Comparison of ENCODE assay signal across 28 mouse cellular contexts in genomic region chr17:45932611-45933010, GRCm38 (mm10).
DNase-seq lines count a peak whose midpoint lies in the region; ATAC-seq and TF ChIP-seq lines count a peak whose summit lies in the region.
"Had no signal": no experiment of that assay in that cellular context is flagged by ENCODE, and none has a peak within 500 bp of the region (broad histone marks: within the 10 kb centered on the region; RNA-seq: fewer than 3 reads in every experiment).

No protein-coding gene starts in this region.

- no peak overlapping the region for H3K9ac ChIP-seq in kidney, embryonic 14.5 days (ENCODE audit: low read depth, low read length)
- no peak overlapping the region for H3K9ac ChIP-seq in midbrain, embryonic 13.5 days (replicated peaks)
- no peak overlapping the region for H3K9ac ChIP-seq in limb, embryonic 12.5 days (replicated peaks)
- H3K9ac ChIP-seq: forebrain, embryonic 15.5 days; heart, embryonic 15.5 days; hindbrain, embryonic 12.5 days; liver, embryonic 15.5 days; lung, embryonic 15.5 days; midbrain, embryonic 15.5 days had no signal

- no peak overlapping the region for H3K27ac ChIP-seq in kidney, adult 2 months (ENCODE audit: insufficient read depth, low read depth, low read length)
- no peak overlapping the region for H3K27ac ChIP-seq in kidney, embryonic 14.5 days (ENCODE audit: low read depth, low read length)
- peak overlapping the region; percentile 76 for H3K27ac ChIP-seq in midbrain, embryonic 10.5 days (replicated peaks)
- no peak overlapping the region for H3K27ac ChIP-seq in midbrain, embryonic 13.5 days
- H3K27ac ChIP-seq in limb, embryonic 12.5 days = 0 out of 2 replicates have a peak overlapping the region, but pooled peaks have one; percentile 7
- H3K27ac ChIP-seq: forebrain, embryonic 15.5 days; heart, embryonic 15.5 days; hindbrain, embryonic 12.5 days; liver, embryonic 15.5 days; lung, embryonic 15.5 days; midbrain, embryonic 15.5 days; stomach, postnatal 0 days had no signal

- no peak for TF ChIP-seq CTCF in kidney, adult 2 months (conservative IDR thresholded peaks at IDR 0.05; ENCODE audit: insufficient read depth, insufficient read length, low read depth, low read length)

- peak; percentile 42 for DNase-seq in kidney, adult 2 months
- DNase-seq in midbrain, embryonic 10.5 days (ENCODE audit: low spot score) = no peak
- no peak for DNase-seq in natural killer cell, adult 2 months (ENCODE audit: low spot score in 2 of 2)
- DNase-seq in frontal cortex, postnatal 14 days (ENCODE audit: low spot score in 2 of 2) = no peak
- DNase-seq: adrenal gland, postnatal 25 days; cerebellum, adult 11-12 months; cerebellum, adult 9-11 months; gastrocnemius, postnatal 10 days; layer of hippocampus, postnatal 36 days; left cerebral cortex, postnatal 4 days; liver; right cerebral cortex, postnatal 4 days; thymus, adult 18-20 months; thymus, postnatal 25 days had no signal

- no peak overlapping the region for H3K4me2 ChIP-seq in kidney, embryonic 14.5 days (replicated peaks; ENCODE audit: low read depth, low read length)
- no peak overlapping the region for H3K4me2 ChIP-seq in midbrain, embryonic 13.5 days (replicated peaks)
- no peak overlapping the region for H3K4me2 ChIP-seq in limb, embryonic 12.5 days
- H3K4me2 ChIP-seq: embryonic facial prominence, embryonic 13.5 days; forebrain, embryonic 15.5 days; heart, embryonic 15.5 days; hindbrain, embryonic 12.5 days; liver, embryonic 15.5 days; lung, embryonic 15.5 days; midbrain, embryonic 15.5 days had no signal

- no peak for TF ChIP-seq POLR2A in kidney, adult 2 months (IDR thresholded peaks at IDR 0.05; ENCODE audit: low read depth, low read length)

- H3K4me1 ChIP-seq in kidney, adult 2 months (ENCODE audit: control insufficient read depth, insufficient read depth, low read length) = peaks cover 4% of the 10 kb centered on the region; the same call in 1 of the 2 replicates
- peaks cover 18% of the 10 kb centered on the region for H3K4me1 ChIP-seq in kidney, embryonic 14.5 days (ENCODE audit: control insufficient read depth, insufficient read depth, low read length)
- H3K4me1 ChIP-seq in midbrain, embryonic 10.5 days = peaks cover 72% of the 10 kb centered on the region
- peaks cover 22% of the 10 kb centered on the region for H3K4me1 ChIP-seq in midbrain, embryonic 13.5 days (replicated peaks)
- peaks cover 80% of the 10 kb centered on the region for H3K4me1 ChIP-seq in limb, embryonic 12.5 days (replicated peaks)
- H3K4me1 ChIP-seq: forebrain, embryonic 15.5 days had no signal

- no peaks in the 10 kb centered on the region for H3K9me3 ChIP-seq in kidney, embryonic 14.5 days (ENCODE audit: control insufficient read depth, low read length)
- no peaks in the 10 kb centered on the region for H3K9me3 ChIP-seq in midbrain, embryonic 10.5 days (replicated peaks)
- no peaks in the 10 kb centered on the region for H3K9me3 ChIP-seq in midbrain, embryonic 13.5 days
- H3K9me3 ChIP-seq in limb, embryonic 12.5 days = no peaks in the 10 kb centered on the region
- H3K9me3 ChIP-seq: embryonic facial prominence, embryonic 13.5 days; forebrain, embryonic 10.5 days; forebrain, embryonic 15.5 days; heart, embryonic 15.5 days; hindbrain, embryonic 12.5 days; liver, embryonic 15.5 days; lung, embryonic 15.5 days; midbrain, embryonic 15.5 days had no signal

- H3K36me3 ChIP-seq in kidney, adult 2 months (ENCODE audit: control insufficient read depth, insufficient read depth, low read length) = no peaks in the 10 kb centered on the region
- no peaks in the 10 kb centered on the region for H3K36me3 ChIP-seq in kidney, embryonic 14.5 days (ENCODE audit: control insufficient read depth, insufficient read depth, low read length)
- no peaks in the 10 kb centered on the region for H3K36me3 ChIP-seq in midbrain, embryonic 10.5 days
- H3K36me3 ChIP-seq in midbrain, embryonic 13.5 days = no peaks in the 10 kb centered on the region
- H3K36me3 ChIP-seq in limb, embryonic 12.5 days = no peaks in the 10 kb centered on the region
- H3K36me3 ChIP-seq: embryonic facial prominence, embryonic 13.5 days; forebrain, embryonic 10.5 days; forebrain, embryonic 15.5 days; heart, embryonic 15.5 days; hindbrain, embryonic 12.5 days; liver, embryonic 15.5 days; lung, embryonic 15.5 days; midbrain, embryonic 15.5 days had no signal

- no peak overlapping the region for H3K4me3 ChIP-seq in kidney, adult 2 months (ENCODE audit: insufficient read depth, low read depth, low read length)
- H3K4me3 ChIP-seq in kidney, embryonic 14.5 days (ENCODE audit: low read length) = no peak overlapping the region
- no peak overlapping the region for H3K4me3 ChIP-seq in midbrain, embryonic 10.5 days
- H3K4me3 ChIP-seq in midbrain, embryonic 13.5 days (replicated peaks) = no peak overlapping the region
- no peak overlapping the region for H3K4me3 ChIP-seq in limb, embryonic 12.5 days (replicated peaks)
- H3K4me3 ChIP-seq: embryonic facial prominence, embryonic 13.5 days; forebrain, embryonic 10.5 days; forebrain, embryonic 15.5 days; heart, embryonic 15.5 days; hindbrain, embryonic 12.5 days; liver, embryonic 15.5 days; lung, embryonic 15.5 days; midbrain, embryonic 15.5 days had no signal

- H3K27me3 ChIP-seq in kidney, adult 2 months (replicated peaks; ENCODE audit: control insufficient read depth, insufficient read depth, low read length) = no peaks in the 10 kb centered on the region
- no peaks in the 10 kb centered on the region for H3K27me3 ChIP-seq in kidney, embryonic 14.5 days (ENCODE audit: control insufficient read depth, insufficient read depth, low read length)
- H3K27me3 ChIP-seq in midbrain, embryonic 10.5 days (ENCODE audit: low read depth, poor library complexity, severe bottlenecking) = peaks cover 73% of the 10 kb centered on the region
- peaks cover 17% of the 10 kb centered on the region for H3K27me3 ChIP-seq in midbrain, embryonic 13.5 days
- peaks cover 9% of the 10 kb centered on the region; the same call in 1 of the 2 replicates for H3K27me3 ChIP-seq in limb, embryonic 12.5 days
- H3K27me3 ChIP-seq: embryonic facial prominence, embryonic 13.5 days; forebrain, embryonic 15.5 days; heart, embryonic 15.5 days; liver, embryonic 15.5 days; lung, embryonic 15.5 days; midbrain, embryonic 15.5 days had no signal

- 62% methylated on average over 6 of the region's 6 CpGs for WGBS in kidney, adult 2 months
- WGBS in kidney, embryonic 14.5 days = 55% methylated on average over 6 of the region's 6 CpGs
- WGBS in midbrain, embryonic 10.5 days = 61% methylated on average over 6 of the region's 6 CpGs
- 64% methylated on average over 6 of the region's 6 CpGs for WGBS in midbrain, embryonic 13.5 days
- 65% methylated on average over 6 of the region's 6 CpGs for WGBS in limb, embryonic 12.5 days

- ATAC-seq in kidney, embryonic 14.5 days (ENCODE audit: low FRiP score, low TSS enrichment) = no peak
- no peak for ATAC-seq in midbrain, embryonic 13.5 days
- no peak for ATAC-seq in limb, embryonic 12.5 days (ENCODE audit: insufficient number of reproducible peaks, insufficient read depth, low FRiP score, low TSS enrichment, low read depth)
- ATAC-seq: CD4-positive, CD25-positive, alpha-beta regulatory T cell, adult 4 months; forebrain, embryonic 15.5 days; intestine, embryonic 16.5 days; midbrain, embryonic 15.5 days had no signal

Comparison
In these comparisons a context has a peak if more than half of its experiments do, and no peak if none do; other contexts are left out.
1. H3K27ac ChIP-seq: peak in midbrain, embryonic 10.5 days (single experiment) and limb, embryonic 12.5 days (single experiment); none in kidney, adult 2 months (single experiment), kidney, embryonic 14.5 days (single experiment) and midbrain, embryonic 13.5 days (single experiment).